Mouse (Mus musculus) ovary, postnatal 36 days (tissue): ENCODE results near the gene Trim61.

Source experiments
- DNase-seq: peaks from one replicate; pipeline ENCODE4 v3.0.0; 2022; ENCODE audit warnings: low spot score, mixed read lengths

Gene Trim61

DNA sequence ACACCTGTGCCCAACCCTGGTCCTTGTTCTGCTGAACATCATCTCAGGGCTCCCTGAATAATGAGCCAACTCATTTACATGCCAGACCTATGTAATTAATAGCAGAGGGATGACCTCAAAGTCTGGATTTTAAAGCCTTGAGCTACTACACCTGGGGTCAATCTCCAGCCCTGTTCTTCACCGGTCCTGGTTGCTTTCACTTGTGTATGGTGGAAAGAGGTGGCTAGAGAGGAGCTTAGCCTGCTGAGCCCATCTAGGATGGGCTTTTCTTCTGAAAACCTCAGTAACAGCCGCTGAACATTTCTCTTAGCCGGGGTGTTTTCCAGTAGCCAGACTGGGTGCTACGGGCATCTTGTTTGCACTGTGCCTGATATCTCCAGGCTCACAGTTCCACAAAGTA, 30.6 kb downstream of the Trim61 start, which contains the start of gene Trim75:
Trim75 (minus strand) TSS at position 101 of the 400 bp plus-strand sequence.
- no peak for DNase-seq

DNA sequence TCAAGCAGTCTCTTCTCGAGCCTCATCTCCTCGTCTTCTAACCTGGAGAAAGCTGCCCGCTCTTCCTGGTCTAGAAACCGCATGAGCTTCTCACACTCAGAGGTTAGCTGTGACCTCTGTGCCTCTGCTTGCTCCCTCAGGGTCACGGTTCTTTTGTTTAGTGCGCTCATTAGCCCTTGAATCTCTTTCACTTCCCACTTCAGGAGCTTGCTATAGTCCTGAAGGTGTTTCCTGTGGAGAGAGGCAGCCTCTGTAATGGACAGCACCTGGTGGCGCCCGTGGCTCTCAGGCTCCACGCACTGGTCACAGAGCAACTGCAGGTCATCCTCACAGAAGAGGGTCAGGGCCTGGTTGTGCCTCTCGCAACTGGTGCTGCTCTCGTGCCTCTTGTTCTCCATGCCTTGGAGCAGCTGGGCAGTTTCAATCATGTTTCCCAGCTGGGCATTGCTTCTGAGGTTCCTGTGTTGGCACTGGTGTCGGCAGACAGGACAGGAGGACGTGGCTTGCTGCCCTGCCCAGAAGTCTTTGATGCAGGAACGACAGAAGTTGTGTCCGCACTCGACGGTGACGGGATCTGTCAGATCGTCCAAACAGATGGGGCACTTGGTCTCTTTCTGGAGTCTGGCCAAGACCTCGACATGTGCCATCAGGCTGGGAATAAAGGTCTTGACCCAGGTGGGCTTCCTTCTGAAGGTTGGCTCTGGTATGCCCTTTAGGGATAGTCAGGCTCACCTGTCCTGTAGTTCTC, 35.0 kb downstream of the Trim61 start:
- DNase-seq: no peak
